In the genomic region with DNA sequence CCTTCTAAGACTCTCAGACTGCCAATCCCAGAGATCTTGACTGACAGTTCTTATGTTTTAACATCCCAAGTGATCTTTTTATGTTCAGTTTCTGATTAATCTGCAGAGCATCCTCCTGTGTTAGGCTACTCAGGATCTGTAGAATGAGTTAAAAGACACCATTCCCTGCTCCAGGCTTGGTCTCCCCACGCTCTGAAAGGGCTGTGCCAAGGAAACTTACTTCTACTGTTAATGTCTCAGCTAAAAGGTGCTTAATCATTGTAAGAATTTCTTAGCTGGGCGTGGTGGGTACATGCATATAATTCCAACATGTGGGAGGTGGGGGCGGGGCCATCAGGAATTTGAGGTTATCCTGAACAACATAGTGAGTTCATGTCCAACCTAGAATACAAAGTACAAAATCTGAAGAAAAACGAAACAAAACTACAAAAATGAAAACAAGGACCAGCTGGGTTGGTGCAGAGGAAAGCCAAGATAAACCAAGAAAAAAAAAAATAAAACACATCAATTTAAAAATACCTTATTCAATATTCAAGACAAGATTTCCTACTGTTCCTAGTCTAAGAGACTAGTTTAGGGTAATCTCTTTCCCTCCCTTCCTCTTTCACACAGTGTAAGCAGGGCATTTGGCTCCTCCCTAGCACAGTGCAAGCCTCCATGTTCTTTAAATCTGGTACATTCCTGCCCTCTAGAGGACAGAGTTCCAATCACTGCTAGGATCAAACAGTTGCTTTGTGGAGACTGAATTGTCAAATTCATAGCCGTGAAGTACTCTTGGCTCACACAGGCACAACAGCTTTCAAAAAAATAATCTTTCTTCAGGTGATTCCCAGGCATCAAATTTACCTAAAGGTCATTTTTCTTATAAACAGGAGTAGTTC, we compare ENCODE assay signal across 8 mouse cellular contexts.
DNase-seq lines count a peak whose midpoint lies in the region; ATAC-seq and TF ChIP-seq lines count a peak whose summit lies in the region.

No protein-coding gene starts in this region.

- no peak overlapping the region for H3K27ac ChIP-seq in hindbrain, embryonic 11.5 days (ENCODE audit: low read depth, low read length)
- peak overlapping the region; percentile 82 for H3K27ac ChIP-seq in layer of hippocampus, adult 2 months
- no peak overlapping the region for H3K27ac ChIP-seq in neural tube, embryonic 12.5 days

- no peaks in the 10 kb centered on the region for H3K27me3 ChIP-seq in hindbrain, embryonic 11.5 days (ENCODE audit: control insufficient read depth, insufficient read depth, low read length)
- H3K27me3 ChIP-seq in neural tube, embryonic 12.5 days (replicated peaks) = no peaks in the 10 kb centered on the region

- 60% methylated on average over 5 of the region's 5 CpGs for WGBS in hindbrain, embryonic 11.5 days
- 59% methylated on average over 5 of the region's 5 CpGs for WGBS in neural tube, embryonic 12.5 days

- no peaks in the 10 kb centered on the region for H3K36me3 ChIP-seq in hindbrain, embryonic 11.5 days (ENCODE audit: control insufficient read depth, insufficient read depth, low read length)
- no peaks in the 10 kb centered on the region for H3K36me3 ChIP-seq in neural tube, embryonic 12.5 days

- ATAC-seq in hindbrain, embryonic 11.5 days (ENCODE audit: low FRiP score) = peak; percentile 96
- peak; percentile 97 for ATAC-seq in neural tube, embryonic 12.5 days (ENCODE audit: low FRiP score, low read depth)

- peaks cover 2% of the 10 kb centered on the region; the same call in 1 of the 2 replicates for H3K4me1 ChIP-seq in hindbrain, embryonic 11.5 days (replicated peaks; ENCODE audit: control insufficient read depth, insufficient read depth, low read length)
- H3K4me1 ChIP-seq in neural tube, embryonic 12.5 days = no peaks in the 10 kb centered on the region

- no peaks in the 10 kb centered on the region for H3K9me3 ChIP-seq in hindbrain, embryonic 11.5 days (ENCODE audit: control insufficient read depth, low read length)
- no peaks in the 10 kb centered on the region for H3K9me3 ChIP-seq in neural tube, embryonic 12.5 days

- peak; percentile 82 for TF ChIP-seq CTCF in layer of hippocampus, adult 2 months (conservative IDR thresholded peaks at IDR 0.05)

- peak; percentile 34 for DNase-seq in WW6 (ENCODE audit: low read depth, low spot score)
- peak; percentile 88 for DNase-seq in cerebellum, adult 9-10 months
- DNase-seq in frontal cortex, adult 2 months (ENCODE audit: extremely low spot score in 1 of 2, low spot score in 1 of 2) = peak; percentile 81 to 95
- peak; percentile 78 for DNase-seq in hindbrain, embryonic 11.5 days (ENCODE audit: low spot score)
- DNase-seq in layer of hippocampus, adult 2 months (ENCODE audit: low spot score in 2 of 2) = peak; percentile 80 to 89
- DNase-seq in lung, adult 18-20 months = peak; percentile 55 to 80
- peak; percentile 49 for DNase-seq in yolk sac, embryonic 10.5 days (ENCODE audit: low spot score)

- H3K4me2 ChIP-seq in hindbrain, embryonic 11.5 days (replicated peaks; ENCODE audit: low read depth, low read length) = no peak overlapping the region
- H3K4me2 ChIP-seq in neural tube, embryonic 12.5 days (replicated peaks) = no peak overlapping the region

- no peak overlapping the region for H3K9ac ChIP-seq in hindbrain, embryonic 11.5 days (ENCODE audit: low read depth, low read length)
- no peak overlapping the region for H3K9ac ChIP-seq in neural tube, embryonic 12.5 days

- H3K4me3 ChIP-seq in hindbrain, embryonic 11.5 days (ENCODE audit: low read depth, low read length) = no peak overlapping the region
- H3K4me3 ChIP-seq in layer of hippocampus, adult 2 months = no peak overlapping the region
- no peak overlapping the region for H3K4me3 ChIP-seq in neural tube, embryonic 12.5 days

Comparison
In these comparisons a context has a peak if more than half of its experiments do, and no peak if none do; other contexts are left out.
1. DNase-seq: peak in every context shown above with its lines; median percentile 88 in cerebellum, adult 9-10 months; 88 in frontal cortex, adult 2 months; 84 in layer of hippocampus, adult 2 months; 78 in hindbrain, embryonic 11.5 days; 68 in lung, adult 18-20 months; 49 in yolk sac, embryonic 10.5 days; 34 in WW6.